Mouse (Mus musculus): ENCODE results near the gene Fam32a.

DNA sequence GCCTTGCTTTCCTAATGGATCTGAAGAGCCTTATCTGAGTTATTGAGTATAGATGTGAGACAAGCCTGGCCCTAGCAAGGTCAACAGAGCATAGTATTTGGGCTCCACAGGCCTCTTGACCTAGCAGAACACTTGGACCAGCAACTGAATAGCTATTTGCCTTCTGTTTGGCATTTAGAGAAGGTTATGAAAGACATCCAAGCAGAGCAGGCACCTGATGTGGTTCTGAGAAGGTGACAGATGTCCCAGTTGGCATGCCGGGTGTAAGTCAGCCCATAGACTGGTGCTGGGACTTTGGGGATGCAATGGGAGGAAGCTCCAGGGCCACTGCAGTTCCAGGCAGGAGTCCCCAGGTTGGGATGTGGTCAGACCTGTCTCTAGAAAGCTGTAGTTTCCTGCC is 22.7 kb downstream of the Fam32a start:
- no peak for TF ChIP-seq CTCF (IDR thresholded peaks at IDR 0.05; ENCODE audit: control insufficient read depth, insufficient read depth, insufficient read length)
- no peak for TF ChIP-seq MAX (IDR thresholded peaks at IDR 0.05)

Data from C2C12 (cell line).